Mouse (Mus musculus) liver, embryonic 14.5 days (tissue): ENCODE results near the gene Syvn1.
A peak's percentile ranks its signal among the peaks of the same experiment; 100 is the strongest.

Experiments used
- CTCF ChIP-seq: IDR thresholded peaks from 2 replicates; pipeline ENCODE4 v1.5.1; 2016; ENCODE audit warnings: antibody characterized with exemption, low read depth, control low read depth
- EP300 ChIP-seq: IDR thresholded peaks from 2 replicates; pipeline ENCODE4 v1.6.1; 2016; ENCODE audit warnings: antibody characterized with exemption, low read depth

- TF ChIP-seq CTCF = 0 out of 2 replicates have a peak, but pooled peaks have one; percentile 14
- TF ChIP-seq EP300 = no peak
Observed at GRCm38 (mm10) chr19:6084478-6085248, 38.3 kb downstream of the Syvn1 start, which contains the start of the genes Zfpl1 and Cdca5.
